Mouse (Mus musculus) common myeloid progenitor, adult 5-6 weeks (primary cell): ENCODE data around the gene Art4. TPM values are rescaled to one million over a fixed set of nuclear protein-coding genes. Genes with fewer than 3 reads are reported as not detected.

ENCODE experiments used
- ATAC-seq: replicated peaks from 2 replicates; pipeline ENCODE4 v1.8.0; 2016; ENCODE audit warnings: low read depth, mild to moderate bottlenecking, moderate TSS enrichment, inconsistent platforms; ENCODE audit not compliant: poor library complexity, severe bottlenecking
- total RNA-seq: library from RNA; stranded (forward); fragments of 200-1000, 187-1606 nt; gene quantifications from 2 replicates; pipeline ENCODE4 v1.2.3, GENCODE M21; 2017

Art4 gene
- total RNA-seq, 1 experiment from 2014 or later = 14.2 TPM

GRCm38 (mm10) chr6:136831712-136832111 is 25.8 kb downstream of the Art4 start:
- 0 out of 2 replicates have a peak, but pooled peaks have one; percentile 14 for ATAC-seq

GRCm38 (mm10) chr6:136828681-136829080 is 28.9 kb downstream of the Art4 start:
- no peak for ATAC-seq

GRCm38 (mm10) chr6:136827881-136828561 is 29.5 kb downstream of the Art4 start, which contains the start of gene Wbp11:
TSS of gene Wbp11 (minus strand) at chr6:136828233.
- peak; percentile 98 for ATAC-seq

GRCm38 (mm10) chr6:136827516-136827880 is 30.0 kb downstream of the Art4 start, which contains the start of gene BC049715:
TSS of gene BC049715 (plus strand) at chr6:136827626.
- ATAC-seq = no peak; the same call in 1 of the 2 replicates

GRCm38 (mm10) chr6:136827116-136827515 is 30.4 kb downstream of the Art4 start:
- ATAC-seq = no peak

GRCm38 (mm10) chr6:136824987-136825386 is 32.5 kb downstream of the Art4 start:
- ATAC-seq = no peak

GRCm38 (mm10) chr6:136821086-136821485 is 36.4 kb downstream of the Art4 start:
- no peak for ATAC-seq

- ATAC-seq = no peak
These were observed 37.2 kb downstream of the Art4 start for GRCm38 (mm10) chr6:136820381-136820780.

- no peak for ATAC-seq
These were observed 40.0 kb downstream of the Art4 start for GRCm38 (mm10) chr6:136817549-136817948.

GRCm38 (mm10) chr6:136816826-136817225 is 40.7 kb downstream of the Art4 start:
- no peak for ATAC-seq

- 0 out of 2 replicates have a peak, but pooled peaks have one; percentile 24 for ATAC-seq
These were observed 42.2 kb downstream of the Art4 start for GRCm38 (mm10) chr6:136815381-136815780.

- no peak for ATAC-seq
These were observed 44.4 kb downstream of the Art4 start for GRCm38 (mm10) chr6:136813117-136813516.

- no peak for ATAC-seq
These were observed 46.3 kb downstream of the Art4 start for GRCm38 (mm10) chr6:136811196-136811595.

GRCm38 (mm10) chr6:136809673-136810072 is 47.9 kb downstream of the Art4 start:
- ATAC-seq = no peak

- peak; percentile 40 for ATAC-seq
These were observed 48.5 kb downstream of the Art4 start for GRCm38 (mm10) chr6:136809077-136809476.

- 0 out of 2 replicates have a peak, but pooled peaks have one; percentile 4 for ATAC-seq
These were observed 48.9 kb downstream of the Art4 start for GRCm38 (mm10) chr6:136808631-136809046.

GRCm38 (mm10) chr6:136808014-136808417 is 49.5 kb downstream of the Art4 start, which contains the start of gene H2afj:
TSS of gene H2afj (plus strand) at chr6:136808244.
- ATAC-seq = peak; percentile 57

- ATAC-seq = no peak
These were observed 50.0 kb downstream of the Art4 start for GRCm38 (mm10) chr6:136807395-136808013.

- no peak for ATAC-seq
These were observed 50.7 kb downstream of the Art4 start for GRCm38 (mm10) chr6:136806819-136807218.

- ATAC-seq = no peak
These were observed 52.1 kb downstream of the Art4 start for GRCm38 (mm10) chr6:136805409-136805775.

GRCm38 (mm10) chr6:136804705-136805408 is 52.7 kb downstream of the Art4 start:
- no peak for ATAC-seq
